29 mouse cellular contexts compared by ENCODE assay signal in genomic region chr5:33344070-33344469, GRCm38 (mm10). TPM values are rescaled to one million over a fixed set of nuclear protein-coding genes. Genes with fewer than 3 reads are reported as not detected.
DNase-seq lines count a peak whose midpoint lies in the region; ATAC-seq lines count a peak whose summit lies in the region.
"Had no signal": no experiment of that assay in that cellular context is flagged by ENCODE, and none has a peak within 500 bp of the region (broad histone marks: within the 10 kb centered on the region; RNA-seq: fewer than 3 reads in every experiment).

No protein-coding gene starts in this region.

- no peaks in the 10 kb centered on the region for H3K9me3 ChIP-seq in liver, embryonic 15.5 days (replicated peaks)
- H3K9me3 ChIP-seq in hindbrain, embryonic 11.5 days (ENCODE audit: control insufficient read depth, low read length) = no peaks in the 10 kb centered on the region
- H3K9me3 ChIP-seq: embryonic facial prominence, embryonic 12.5 days; heart, embryonic 10.5 days; heart, embryonic 15.5 days; kidney, embryonic 15.5 days; midbrain, embryonic 10.5 days; midbrain, embryonic 15.5 days; neural tube, embryonic 15.5 days had no signal

- intact Hi-C loops in gastrocnemius, postnatal 36 days (cut with DNase I) = loop anchor here (5.0 kb wide), 1 partner anchor 67 kb away; no protein-coding TSS in a partner anchor

- H3K4me2 ChIP-seq in liver, embryonic 15.5 days = peak overlapping the region; percentile 18
- H3K4me2 ChIP-seq in hindbrain, embryonic 11.5 days (replicated peaks; ENCODE audit: low read depth, low read length) = no peak overlapping the region
- H3K4me2 ChIP-seq: embryonic facial prominence, embryonic 12.5 days; heart, embryonic 15.5 days; hindbrain, embryonic 14.5 days; kidney, embryonic 15.5 days; midbrain, embryonic 15.5 days; neural tube, embryonic 15.5 days had no signal

- H3K27ac ChIP-seq in liver, embryonic 15.5 days (replicated peaks) = peak overlapping the region; percentile 38
- no peak overlapping the region for H3K27ac ChIP-seq in hindbrain, embryonic 11.5 days (ENCODE audit: low read depth, low read length)
- H3K27ac ChIP-seq: embryonic facial prominence, embryonic 12.5 days; heart, embryonic 10.5 days; hindbrain, embryonic 14.5 days; macrophage; midbrain, embryonic 10.5 days; midbrain, embryonic 15.5 days; neural tube, embryonic 15.5 days had no signal

- H3K27me3 ChIP-seq in liver, embryonic 15.5 days = no peaks in the 10 kb centered on the region
- H3K27me3 ChIP-seq in hindbrain, embryonic 11.5 days (ENCODE audit: control insufficient read depth, insufficient read depth, low read length) = no peaks in the 10 kb centered on the region
- H3K27me3 ChIP-seq: embryonic facial prominence, embryonic 12.5 days; heart, embryonic 15.5 days; kidney, embryonic 15.5 days; midbrain, embryonic 15.5 days; neural tube, embryonic 15.5 days had no signal

- 19% methylated on average over 3 of the region's 3 CpGs for WGBS in liver, embryonic 15.5 days (ENCODE audit: insufficient replicate concordance)
- 96% methylated on average over 3 of the region's 3 CpGs for WGBS in hindbrain, embryonic 11.5 days

- H3K36me3 ChIP-seq in liver, embryonic 15.5 days (replicated peaks) = peaks cover 9% of the 10 kb centered on the region; the same call in 1 of the 2 replicates
- no peaks in the 10 kb centered on the region for H3K36me3 ChIP-seq in hindbrain, embryonic 11.5 days (ENCODE audit: control insufficient read depth, insufficient read depth, low read length)
- H3K36me3 ChIP-seq: heart, embryonic 15.5 days; midbrain, embryonic 15.5 days; neural tube, embryonic 15.5 days had no signal

- peak; percentile 72 for ATAC-seq in liver, embryonic 15.5 days (ENCODE audit: insufficient read depth)
- ATAC-seq in hindbrain, embryonic 11.5 days (ENCODE audit: low FRiP score) = no peak
- ATAC-seq: forebrain, embryonic 16.5 days; intestine, postnatal 0 days; midbrain, embryonic 15.5 days had no signal

- no peak overlapping the region for H3K9ac ChIP-seq in liver, embryonic 15.5 days
- H3K9ac ChIP-seq in hindbrain, embryonic 11.5 days (ENCODE audit: low read depth, low read length) = no peak overlapping the region
- H3K9ac ChIP-seq: embryonic facial prominence, embryonic 12.5 days; heart, embryonic 15.5 days; hindbrain, embryonic 14.5 days; kidney, embryonic 15.5 days; midbrain, embryonic 15.5 days; neural tube, embryonic 15.5 days had no signal

- DNase-seq in c-Kit-negative CD71-positive TER-119-positive erythroid progenitor cells, embryonic 14.5 days (ENCODE audit: low read depth, low spot score) = peak; percentile 19
- peak; percentile 26 for DNase-seq in liver
- DNase-seq in hindbrain, embryonic 11.5 days (ENCODE audit: low spot score) = no peak
- no peak for DNase-seq in kidney, adult 11 months
- no peak for DNase-seq in gastrocnemius, postnatal 36 days
- DNase-seq in adrenal gland, adult 18-20 months (ENCODE audit: low spot score in 2 of 2) = no peak
- DNase-seq: adrenal gland, adult 2 months; adrenal gland, postnatal 36 days; cerebellum, adult 11-12 months; cerebellum, adult 9-11 months; embryo, embryonic 11 days; heart, postnatal 36 days; retina, postnatal 1 day; right cerebral cortex, postnatal 25 days; spleen, adult 18-20 months; thymus, postnatal 25 days had no signal

- H3K4me1 ChIP-seq in liver, embryonic 15.5 days (replicated peaks) = peaks cover 55% of the 10 kb centered on the region
- H3K4me1 ChIP-seq in hindbrain, embryonic 11.5 days (replicated peaks; ENCODE audit: control insufficient read depth, insufficient read depth, low read length) = no peaks in the 10 kb centered on the region
- H3K4me1 ChIP-seq: embryonic facial prominence, embryonic 12.5 days; kidney, embryonic 15.5 days; midbrain, embryonic 10.5 days had no signal

- no peak overlapping the region for H3K4me3 ChIP-seq in liver, embryonic 15.5 days (replicated peaks)
- no peak overlapping the region for H3K4me3 ChIP-seq in hindbrain, embryonic 11.5 days (ENCODE audit: low read depth, low read length)
- H3K4me3 ChIP-seq: embryonic facial prominence, embryonic 12.5 days; erythroblast, embryonic 14.5 days; heart, embryonic 10.5 days; heart, embryonic 15.5 days; kidney, embryonic 15.5 days; midbrain, embryonic 10.5 days; midbrain, embryonic 15.5 days; neural tube, embryonic 15.5 days had no signal

RNA-seq across cellular contexts. Expression of gene Maea, which starts 8.8 kb away (rescaled TPM):
- polyA plus RNA-seq in liver, embryonic 15.5 days (2015; fragmentation: Nextera tagmentation; extraction: Ambion mirVana) = 48.0 and 48.5 TPM in 2 replicates
- polyA plus RNA-seq in hindbrain, embryonic 11.5 days (2014; fragmentation: Nextera tagmentation; extraction: Ambion mirVana) = 133 and 141 TPM in 2 replicates
- total RNA-seq in gastrocnemius, postnatal 36 days (2021) = 10 to 100 TPM; 57.8 to 62.5 TPM
- 100 to 1,000 TPM; 111 to 122 TPM for total RNA-seq in adrenal gland, adult 18-20 months (2021)

RNA-seq across cellular contexts. Expression of gene Uvssa, which starts 34.3 kb away (rescaled TPM):
- polyA plus RNA-seq in liver, embryonic 15.5 days (2015; fragmentation: Nextera tagmentation; extraction: Ambion mirVana) = 2.5 and 2.8 TPM in 2 replicates
- polyA plus RNA-seq in hindbrain, embryonic 11.5 days (2014; fragmentation: Nextera tagmentation; extraction: Ambion mirVana) = 6.9 and 7.9 TPM in 2 replicates
- 1 to 10 TPM; 2.6 to 3.0 TPM for total RNA-seq in gastrocnemius, postnatal 36 days (2021)
- 1 to 10 TPM; 5.2 to 5.3 TPM for total RNA-seq in adrenal gland, adult 18-20 months (2021)

Comparison
In these comparisons a context has a peak if more than half of its experiments do, and no peak if none do; other contexts are left out.
1. DNase-seq: peak in c-Kit-negative CD71-positive TER-119-positive erythroid progenitor cells, embryonic 14.5 days (single experiment) and liver (single experiment); none in hindbrain, embryonic 11.5 days (single experiment), kidney, adult 11 months (single experiment), gastrocnemius, postnatal 36 days (0 of 2) and adrenal gland, adult 18-20 months (0 of 2).